Mouse (Mus musculus): ENCODE data around the gene Mogat1.

GRCm38 (mm10) chr1:78532184-78532800 is 21.5 kb downstream of the Mogat1 start:
- TF ChIP-seq CTCF (IDR thresholded peaks at IDR 0.05; ENCODE audit: borderline replicate concordance, insufficient read depth, low read length): no peak
- no peak for TF ChIP-seq POLR2A (IDR thresholded peaks at IDR 0.05; ENCODE audit: low read depth, low read length)
